Mouse (Mus musculus) kidney, postnatal 0 days (tissue): ENCODE measurements at regions not wholly inside any gene's neighbourhood (a gene's known extent, or its start where the extent isn't known, plus 50 kb on each side); places are given as distances from the start of the nearest gene placed in this dataset.

Experiments
- ATAC-seq: fragments of 200-750 bp; cut with Nextera tagmentation; replicated peaks from 2 replicates; pipeline ENCODE4 v1.8.0; 2017; ENCODE audit warnings: low read depth, moderate number of reproducible peaks, moderate TSS enrichment, moderate library complexity; ENCODE audit not compliant: low FRiP score
- DNase-seq: peaks from one replicate; pipeline ENCODE4 v3.0.0-alpha.2; 2016; ENCODE audit warnings: low spot score
- H3K27ac ChIP-seq: fragments of 300-500 bp; sonication (generic); 2 replicates; pipeline ENCODE4 v1.5.1; 2014; ENCODE audit warnings: mild to moderate bottlenecking
- H3K27me3 ChIP-seq: fragments of 300-500 bp; sonication (generic); 2 replicates; pipeline ENCODE4 v1.6.1; 2014; ENCODE audit warnings: low read length, mixed read lengths; ENCODE audit not compliant: insufficient read depth
- H3K36me3 ChIP-seq: fragments of 300-500 bp; sonication (generic); 2 replicates; pipeline ENCODE4 v1.6.1; 2014; ENCODE audit warnings: low read length, mixed read lengths; ENCODE audit not compliant: insufficient read depth
- H3K4me1 ChIP-seq: fragments of 300-500 bp; sonication (generic); replicated peaks from 2 replicates; pipeline ENCODE4 v1.6.1; 2014; ENCODE audit warnings: antibody characterized with exemption, low read length, mixed read lengths; ENCODE audit not compliant: insufficient read depth
- H3K4me2 ChIP-seq: fragments of 300-500 bp; sonication (generic); 2 replicates; pipeline ENCODE4 v1.6.1; 2014; ENCODE audit warnings: mild to moderate bottlenecking, low read length, moderate library complexity, mixed read lengths
- H3K4me3 ChIP-seq: fragments of 300-500 bp; sonication (generic); replicated peaks from 2 replicates; pipeline ENCODE4 v1.5.1; 2014; ENCODE audit warnings: low read depth, low read length
- H3K9ac ChIP-seq: fragments of 300-500 bp; sonication (generic); 2 replicates; pipeline ENCODE4 v1.6.1; 2014; ENCODE audit warnings: low read depth, low read length
- H3K9me3 ChIP-seq: fragments of 300-500 bp; sonication (generic); replicated peaks from 2 replicates; pipeline ENCODE4 v1.6.1; 2016; ENCODE audit warnings: low read length, inconsistent platforms, mixed read lengths
- CTCF ChIP-seq: IDR thresholded peaks from 2 replicates; pipeline ENCODE4 v1.5.1; 2016; ENCODE audit warnings: antibody characterized with exemption, low read depth, mild to moderate bottlenecking, moderate library complexity
- WGBS: fragments of 180-500 bp; shearing (Covaris S2); extraction: QIAGEN DNeasy Blood & Tissue Kit; methylation state at CpG from one replicate; pipeline ENCODE4 v1.1.7; 2014; 5-methylcytosine and 5-hydroxymethylcytosine counted together

- H3K4me1 ChIP-seq, result no peaks in the 10 kb centered on the region
- no peak overlapping the region for H3K27ac ChIP-seq
- no peak for TF ChIP-seq CTCF
- no peak for DNase-seq
- 77% methylated on average over 1 of the region's 1 CpGs for WGBS
- no peak for ATAC-seq
- H3K9me3 ChIP-seq, result no peaks in the 10 kb centered on the region
- H3K4me3 ChIP-seq, result no peak overlapping the region
- no peaks in the 10 kb centered on the region for H3K36me3 ChIP-seq
- no peaks in the 10 kb centered on the region for H3K27me3 ChIP-seq
- H3K9ac ChIP-seq, result no peak overlapping the region
- no peak overlapping the region for H3K4me2 ChIP-seq
Measured at GRCm38 (mm10) chr16:67871304-67872022, 250.8 kb upstream of the Cadm2 start.

DNA sequence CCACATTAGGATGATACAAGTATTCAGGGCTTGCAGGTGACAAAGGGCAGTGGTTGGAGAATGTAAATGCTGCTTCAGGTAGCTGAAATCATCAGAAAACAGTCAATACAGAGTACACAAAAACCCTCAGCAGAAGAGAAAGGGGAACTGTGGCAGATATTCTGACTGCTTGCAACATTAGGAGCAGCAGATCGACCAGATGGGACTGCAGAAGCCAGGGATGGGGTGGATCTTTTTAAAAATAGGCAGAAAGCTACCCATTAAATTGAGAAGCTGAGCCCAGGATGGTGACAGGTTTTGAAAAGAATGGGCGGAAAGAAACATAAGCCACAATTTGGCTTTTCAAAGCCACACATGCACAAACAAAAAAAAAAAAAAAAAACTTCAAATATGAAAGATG is 229.5 kb upstream of the Cadm2 start:
- H3K4me3 ChIP-seq, result no peak overlapping the region
- WGBS, result 54% methylated on average over 2 of the region's 2 CpGs
- ATAC-seq, result no peak

DNA sequence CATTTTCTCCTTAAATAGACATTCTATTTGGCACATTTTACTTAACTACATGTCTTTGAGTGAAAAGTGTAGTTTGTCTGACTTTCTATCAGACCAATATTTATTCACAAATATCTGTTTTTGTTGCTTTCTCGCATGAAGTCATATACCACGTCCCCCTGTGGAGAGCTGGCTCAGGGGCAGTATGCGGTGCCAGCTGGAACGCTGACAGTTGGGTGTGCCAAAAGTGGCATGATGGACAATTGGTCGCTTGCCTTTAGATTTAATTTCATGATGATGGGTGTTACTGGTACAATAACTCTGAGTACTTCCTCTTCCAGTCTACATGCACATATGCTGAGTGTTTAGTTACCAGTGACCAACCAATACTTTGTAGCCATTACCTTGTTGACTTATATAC is 223.8 kb upstream of the Cadm2 start:
- Histone ChIP-seq H3K27me3 (no peaks in the 10 kb centered on the region), H3K4me3 (no peak overlapping the region), H3K27ac (no peak overlapping the region), H3K9me3 (no peaks in the 10 kb centered on the region), H3K4me2 (no peak overlapping the region), H3K4me1 (no peaks in the 10 kb centered on the region), H3K9ac (no peak overlapping the region), H3K36me3 (no peaks in the 10 kb centered on the region)
- DNase-seq (no peak), ATAC-seq (no peak)
- 85% methylated on average over 5 of the region's 5 CpGs for WGBS
- TF ChIP-seq CTCF, result no peak

More for the DNA sequence above, 229.5 kb upstream of the Cadm2 start:
- Histone ChIP-seq H3K4me2 (no peak overlapping the region), H3K27me3 (no peaks in the 10 kb centered on the region), H3K9ac (no peak overlapping the region), H3K36me3 (no peaks in the 10 kb centered on the region), H3K4me1 (no peaks in the 10 kb centered on the region), H3K27ac (no peak overlapping the region), H3K9me3 (no peaks in the 10 kb centered on the region)
- TF ChIP-seq CTCF, result no peak
- DNase-seq, result no peak

DNA sequence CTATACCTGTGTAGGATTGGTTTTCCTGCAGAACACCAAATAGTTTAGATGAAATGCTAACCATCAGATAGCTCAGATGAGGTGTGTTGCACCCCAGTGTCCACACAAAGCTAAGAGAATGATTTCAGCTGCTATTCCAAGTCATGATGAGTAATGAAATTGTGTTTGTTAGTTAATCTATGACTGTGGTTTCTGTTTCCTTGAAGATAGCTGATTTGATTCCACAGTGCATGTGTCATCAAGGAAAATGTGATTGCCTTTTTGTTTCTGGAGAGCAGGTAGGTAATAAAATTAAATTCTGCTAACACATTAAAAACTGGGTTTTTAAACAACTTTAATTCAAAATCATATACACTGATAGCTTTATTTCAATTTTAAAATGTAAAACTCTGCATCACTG is 176.5 kb upstream of the Cadm2 start:
- H3K4me1 ChIP-seq, result no peaks in the 10 kb centered on the region
- no peak overlapping the region for H3K4me2 ChIP-seq
- H3K36me3 ChIP-seq, result no peaks in the 10 kb centered on the region
- no peak overlapping the region for H3K27ac ChIP-seq
- DNase-seq, result no peak
- H3K9ac ChIP-seq, result no peak overlapping the region
- no peak for TF ChIP-seq CTCF
- no peaks in the 10 kb centered on the region for H3K9me3 ChIP-seq
- H3K27me3 ChIP-seq, result no peaks in the 10 kb centered on the region
- no peak overlapping the region for H3K4me3 ChIP-seq
- no peak for ATAC-seq

DNA sequence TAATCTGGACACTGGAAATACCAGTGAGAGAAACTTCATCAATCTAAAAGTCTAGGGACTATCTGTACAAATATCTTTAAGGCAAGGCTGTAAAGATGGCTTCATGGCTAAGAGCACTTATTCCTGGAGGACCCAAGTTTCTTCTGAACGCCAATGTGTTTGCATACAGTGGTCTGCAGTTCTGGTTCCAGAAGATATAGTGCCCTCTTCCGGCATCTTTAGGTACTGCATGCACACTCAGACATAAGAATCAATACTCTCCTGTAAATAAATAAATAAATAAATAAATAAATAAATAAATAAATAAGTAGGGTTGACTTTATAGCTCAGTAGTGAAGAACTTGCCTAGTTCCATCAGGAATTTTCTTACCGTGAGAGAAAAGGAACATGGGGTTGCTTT is 155.4 kb upstream of the Cadm2 start:
- Histone ChIP-seq H3K4me1 (no peaks in the 10 kb centered on the region), H3K9ac (no peak overlapping the region), H3K4me2 (no peak overlapping the region), H3K36me3 (no peaks in the 10 kb centered on the region), H3K27ac (no peak overlapping the region), H3K27me3 (no peaks in the 10 kb centered on the region), H3K4me3 (no peak overlapping the region), H3K9me3 (no peaks in the 10 kb centered on the region)
- TF ChIP-seq CTCF, result peak; percentile 66
- DNase-seq, result peak; percentile 39
- 41% methylated on average over 3 of the region's 3 CpGs for WGBS
- ATAC-seq, result no peak

DNA sequence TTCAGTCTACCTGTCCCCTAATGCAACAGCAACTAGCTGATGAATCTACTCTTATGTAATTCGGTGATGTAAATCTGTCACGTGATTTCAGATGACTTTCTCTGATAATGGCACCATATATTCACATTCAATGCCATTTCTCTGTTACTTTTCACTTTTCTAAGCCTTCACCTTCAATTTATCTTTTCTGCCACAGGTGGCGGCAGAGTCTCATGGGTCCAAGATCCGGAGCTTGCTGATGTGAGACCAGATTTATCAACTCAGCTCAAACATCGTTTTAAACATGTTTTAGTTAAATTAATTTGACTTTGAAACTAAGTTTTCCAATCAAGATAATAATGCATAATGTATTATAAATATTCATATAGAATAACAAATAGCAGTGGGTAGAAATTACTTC is 148.4 kb upstream of the Cadm2 start:
- H3K27ac ChIP-seq, result no peak overlapping the region
- H3K4me3 ChIP-seq, result no peak overlapping the region
- H3K9me3 ChIP-seq, result no peaks in the 10 kb centered on the region
- H3K27me3 ChIP-seq, result no peaks in the 10 kb centered on the region
- WGBS, result 48% methylated on average over 5 of the region's 5 CpGs
- TF ChIP-seq CTCF, result peak; percentile 43; the same call in 1 of the 2 replicates
- H3K36me3 ChIP-seq, result no peaks in the 10 kb centered on the region
- H3K9ac ChIP-seq, result no peak overlapping the region
- DNase-seq (peak; percentile 4), ATAC-seq (no peak)
- H3K4me2 ChIP-seq, result no peak overlapping the region
- no peaks in the 10 kb centered on the region for H3K4me1 ChIP-seq

DNA sequence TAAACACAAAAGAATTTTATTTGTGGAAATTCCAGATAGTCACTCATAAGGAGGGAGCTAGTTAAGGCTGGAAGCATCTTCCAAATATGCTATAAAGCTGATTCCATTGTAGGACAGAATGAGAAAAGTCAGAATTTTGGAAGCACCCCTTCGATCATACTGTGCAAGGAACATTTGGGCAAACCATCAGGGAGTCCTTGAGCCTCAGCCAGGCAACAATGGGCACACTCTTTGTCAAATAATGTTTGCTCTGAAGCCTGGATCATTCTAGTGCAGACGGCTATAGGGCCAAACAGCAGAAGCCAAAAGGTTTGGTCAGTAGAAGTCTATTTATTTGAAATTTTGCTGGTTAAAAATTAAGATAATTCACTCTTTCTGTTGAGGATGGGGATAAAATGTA is 114.7 kb upstream of the Cadm2 start:
- no peak for TF ChIP-seq CTCF
- no peaks in the 10 kb centered on the region for H3K4me1 ChIP-seq
- no peaks in the 10 kb centered on the region for H3K9me3 ChIP-seq
- no peak for ATAC-seq
- 72% methylated on average over 2 of the region's 2 CpGs for WGBS
- no peak overlapping the region for H3K4me2 ChIP-seq
- H3K9ac ChIP-seq, result no peak overlapping the region
- H3K27ac ChIP-seq, result no peak overlapping the region
- H3K27me3 ChIP-seq, result no peaks in the 10 kb centered on the region
- H3K36me3 ChIP-seq, result no peaks in the 10 kb centered on the region
- H3K4me3 ChIP-seq, result no peak overlapping the region
- no peak for DNase-seq
